In the genomic region with DNA sequence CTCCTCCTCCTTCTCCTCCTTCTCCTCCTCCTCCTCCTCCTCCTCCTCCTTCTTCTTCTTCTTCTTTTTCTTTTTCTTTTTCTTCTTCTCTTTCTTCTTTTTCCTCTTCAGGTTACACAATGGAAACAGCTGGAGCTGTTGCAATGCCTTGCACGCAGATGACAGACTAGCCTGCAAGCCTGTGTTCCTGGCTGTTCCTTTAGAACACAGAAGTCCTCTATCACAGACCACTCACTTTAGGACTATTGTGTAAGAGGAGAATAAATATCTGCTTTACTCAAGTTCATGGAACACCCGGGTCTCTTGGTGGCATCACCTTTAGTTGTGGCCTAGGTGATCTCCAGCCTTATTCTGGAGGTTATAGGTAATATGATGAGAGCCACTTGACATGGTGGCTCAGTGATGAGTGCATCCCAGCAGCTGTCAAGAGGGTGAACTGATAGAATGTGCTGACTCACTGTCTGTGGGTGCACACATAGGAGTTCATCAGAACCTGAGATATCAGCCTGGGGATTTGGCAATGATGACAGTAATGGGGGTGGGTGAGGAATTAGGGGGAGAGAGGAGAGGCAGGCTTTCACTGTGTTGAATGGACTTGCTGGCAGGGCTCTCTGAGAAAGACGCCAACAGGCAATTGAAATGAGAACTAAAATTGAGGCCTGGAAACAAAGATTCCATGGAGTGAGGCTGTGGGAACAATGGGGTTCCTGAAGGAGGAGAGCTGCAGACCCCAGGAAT, we compare ENCODE assay signal across 14 mouse cellular contexts.
DNase-seq lines count a peak whose midpoint lies in the region; ATAC-seq lines count a peak whose summit lies in the region.
"Had no signal": no experiment of that assay in that cellular context is flagged by ENCODE, and none has a peak within 500 bp of the region (broad histone marks: within the 10 kb centered on the region; RNA-seq: fewer than 3 reads in every experiment).

No protein-coding gene starts in this region.

- no peaks in the 10 kb centered on the region for H3K27me3 ChIP-seq in limb, embryonic 10.5 days (ENCODE audit: low read depth, poor library complexity, severe bottlenecking)
- H3K27me3 ChIP-seq: hindbrain, embryonic 13.5 days; kidney, embryonic 15.5 days had no signal

- peak overlapping the region; percentile 37; the same call in 1 of the 2 replicates for H3K27ac ChIP-seq in limb, embryonic 10.5 days
- H3K27ac ChIP-seq: hindbrain, embryonic 13.5 days; kidney, embryonic 15.5 days; macrophage had no signal

- ATAC-seq in megakaryocyte progenitor cell, adult 5-6 weeks (replicated peaks; ENCODE audit: poor library complexity), result peak; percentile 72

- H3K4me1 ChIP-seq in limb, embryonic 10.5 days, result peaks cover 24% of the 10 kb centered on the region

- intact Hi-C loops in heart, postnatal 10 days (cut with DNase I), result no loop called here

- WGBS in limb, embryonic 10.5 days, result 92% methylated on average over 3 of the region's 3 CpGs

- peak; percentile 94 for DNase-seq in heart, adult 11 months
- no peak for DNase-seq in heart, postnatal 10 days
- DNase-seq in right cerebral cortex, adult 2 months (ENCODE audit: low spot score in 2 of 2), result peak; percentile 7 to 18
- DNase-seq in right cerebral cortex, postnatal 36 days (ENCODE audit: low spot score in 2 of 2), result no peak
- DNase-seq in limb, embryonic 10.5 days (ENCODE audit: low spot score), result no peak
- no peak for DNase-seq in urinary bladder, adult 18-20 months (ENCODE audit: low spot score in 2 of 2)
- DNase-seq in adipocyte (ENCODE audit: low spot score), result no peak
- DNase-seq: cerebellum, adult 8-10 months; gastrocnemius, postnatal 25 days; thymus, postnatal 36 days had no signal

- H3K9me3 ChIP-seq in limb, embryonic 10.5 days (replicated peaks), result no peaks in the 10 kb centered on the region
- H3K9me3 ChIP-seq: hindbrain, embryonic 13.5 days; kidney, embryonic 15.5 days had no signal

- H3K36me3 ChIP-seq in limb, embryonic 10.5 days, result no peaks in the 10 kb centered on the region
- H3K36me3 ChIP-seq: hindbrain, embryonic 13.5 days; kidney, embryonic 15.5 days had no signal

- H3K4me3 ChIP-seq in limb, embryonic 10.5 days, result no peak overlapping the region
- H3K4me3 ChIP-seq: hindbrain, embryonic 13.5 days; kidney, embryonic 15.5 days had no signal

Comparison
In these comparisons a context has a peak if more than half of its experiments do, and no peak if none do; other contexts are left out.
1. DNase-seq: peak in heart, adult 11 months (single experiment) and right cerebral cortex, adult 2 months (2 of 2); none in heart, postnatal 10 days (0 of 2), right cerebral cortex, postnatal 36 days (0 of 2), limb, embryonic 10.5 days (single experiment), urinary bladder, adult 18-20 months (0 of 2) and adipocyte (single experiment).